Mouse (Mus musculus): ENCODE data around the gene Slc16a13.

Slc16a13 gene

DNA sequence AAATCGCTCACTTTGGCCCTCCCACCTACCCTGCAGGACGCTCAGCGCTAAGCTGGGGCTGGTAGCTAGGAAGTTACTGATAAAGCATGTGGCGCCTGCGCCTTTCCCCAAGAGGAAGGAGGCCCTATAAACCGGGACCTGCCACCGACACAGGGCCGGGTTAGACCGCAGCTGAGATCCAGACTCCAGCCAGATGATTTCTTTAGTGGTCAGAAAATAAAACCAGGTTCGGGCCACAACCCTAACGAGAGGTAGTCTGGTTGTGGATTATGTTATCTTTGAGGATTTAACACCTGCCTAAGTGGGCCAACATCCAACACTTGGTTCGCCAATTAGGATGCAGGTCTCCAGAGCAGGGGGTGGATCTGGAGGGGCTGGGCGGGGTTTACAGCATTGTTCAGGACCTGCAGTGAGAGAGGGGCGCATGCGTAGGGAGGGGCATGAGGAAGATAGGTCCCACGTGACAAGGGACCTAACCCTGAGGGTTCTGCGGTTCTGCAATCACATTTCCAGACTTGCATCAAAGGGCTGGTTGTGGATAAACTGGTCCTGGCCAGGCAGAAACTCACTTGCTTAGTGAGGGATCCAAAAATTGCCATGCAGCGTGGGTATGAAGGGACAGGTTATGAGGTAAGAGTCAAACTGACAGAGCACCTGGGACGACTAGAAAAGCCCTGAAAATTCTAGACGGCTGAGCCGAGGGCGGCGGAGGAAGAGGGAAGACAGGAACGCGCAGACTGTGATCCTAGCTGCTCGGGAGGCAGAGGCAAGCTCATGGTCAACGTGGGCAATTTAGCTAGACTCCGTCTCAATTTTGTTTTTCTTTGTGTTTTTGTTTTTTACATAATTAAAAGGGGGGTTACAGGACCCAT lies at the start of gene Slc16a13:
Gene Slc16a13 (minus strand): TSS at position 334 of the 872 bp plus-strand sequence.
- DNase-seq (ENCODE audit: extremely low read depth, low read depth), result peak; percentile 98

- no peak for DNase-seq (ENCODE audit: extremely low read depth, low read depth)
Measured at GRCm38 (mm10) chr11:70266405-70266804, 45.5 kb upstream of the Slc16a13 start.

GRCm38 (mm10) chr11:70265819-70266218 lies 45.0 kb upstream of the Slc16a13 start:
- DNase-seq (ENCODE audit: extremely low read depth, low read depth), result no peak

DNA sequence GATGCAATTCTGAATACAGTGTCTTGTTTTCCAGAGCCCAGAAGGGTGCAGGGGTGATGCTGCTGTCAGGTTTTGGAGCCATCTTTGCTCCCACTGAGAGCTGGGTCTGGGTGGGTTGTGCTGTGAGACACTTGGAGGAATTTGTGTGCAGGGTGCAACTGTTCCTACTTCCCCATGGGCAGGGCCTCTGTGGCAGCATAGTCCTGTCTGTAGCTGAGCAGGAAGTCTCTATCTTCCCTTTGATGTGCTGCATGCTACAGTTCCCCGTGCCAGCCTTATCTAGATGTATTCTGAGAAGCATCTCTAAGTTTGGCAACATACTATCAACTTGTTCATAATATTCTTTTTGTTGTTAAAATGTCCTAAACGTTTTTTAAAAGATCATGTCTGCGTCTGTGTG lies 44.4 kb upstream of the Slc16a13 start:
- peak; percentile 43 for DNase-seq (ENCODE audit: extremely low read depth, low read depth)

GRCm38 (mm10) chr11:70259035-70259434 lies 38.2 kb upstream of the Slc16a13 start:
- no peak for DNase-seq (ENCODE audit: extremely low read depth, low read depth)

GRCm38 (mm10) chr11:70254931-70255531 lies 34.2 kb upstream of the Slc16a13 start, which contains the start of gene Alox12:
Gene Alox12 (minus strand): TSS chr11:70255353.
- DNase-seq (ENCODE audit: extremely low read depth, low read depth), result no peak

GRCm38 (mm10) chr11:70254337-70254736 lies 33.5 kb upstream of the Slc16a13 start:
- no peak for DNase-seq (ENCODE audit: extremely low read depth, low read depth)

- no peak for DNase-seq (ENCODE audit: extremely low read depth, low read depth)
Measured at GRCm38 (mm10) chr11:70251853-70252252, 31.0 kb upstream of the Slc16a13 start.

- no peak for DNase-seq (ENCODE audit: extremely low read depth, low read depth)
Measured at GRCm38 (mm10) chr11:70250150-70250549, 29.3 kb upstream of the Slc16a13 start.

DNA sequence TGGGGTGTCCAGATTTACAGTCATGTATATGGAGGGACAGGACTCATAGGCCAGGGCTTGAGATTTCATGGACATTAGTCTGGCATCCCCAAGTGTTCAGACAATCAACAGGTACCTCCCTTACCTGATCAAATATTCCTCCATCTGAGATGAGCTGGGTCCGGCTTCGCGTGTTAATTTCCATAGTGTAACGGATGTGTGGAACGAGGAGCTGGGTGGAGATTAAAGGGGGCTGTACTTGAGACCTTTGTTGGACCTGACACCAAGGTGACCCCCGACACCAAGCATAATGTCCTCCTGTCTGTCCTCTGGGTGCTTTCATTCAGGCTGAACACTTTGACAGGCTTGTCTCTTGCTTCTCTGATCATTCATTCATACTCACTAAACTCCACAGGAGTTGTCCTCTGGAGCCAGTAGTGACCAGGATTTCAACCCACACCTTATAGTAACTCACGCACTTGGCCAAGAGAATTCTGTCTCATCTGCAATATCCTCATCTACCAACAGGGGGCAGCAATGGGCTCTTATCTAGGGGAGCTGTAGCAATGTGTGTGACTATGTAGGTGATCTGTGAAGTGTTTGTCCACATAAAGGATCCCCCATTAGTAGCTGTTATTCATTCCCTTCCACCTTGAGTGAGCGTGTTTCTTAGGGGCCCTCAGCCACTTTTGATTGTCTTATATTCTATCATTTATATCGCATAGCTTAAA lies 26.4 kb upstream of the Slc16a13 start:
- DNase-seq (ENCODE audit: extremely low read depth, low read depth), result peak; percentile 45

DNA sequence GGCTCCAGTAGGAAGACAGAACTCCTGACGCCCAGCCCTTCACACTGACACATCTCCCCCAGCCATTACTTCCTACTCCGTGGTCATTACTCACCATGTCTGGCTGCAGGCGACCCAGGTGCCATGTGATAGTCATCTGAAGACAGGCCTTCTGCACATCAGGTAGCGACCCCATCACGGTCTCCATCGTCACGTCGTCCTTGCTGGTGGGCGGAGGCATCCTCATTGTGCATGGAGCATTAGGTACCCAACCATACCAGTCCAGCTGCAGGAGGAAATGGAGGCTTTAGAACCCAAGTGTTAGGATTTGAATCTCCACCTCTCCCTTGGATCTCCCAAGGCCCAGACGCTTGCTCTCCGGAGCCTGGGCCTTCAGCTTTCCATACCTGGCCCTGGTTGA lies 21.7 kb upstream of the Slc16a13 start:
- DNase-seq (ENCODE audit: extremely low read depth, low read depth), result no peak

DNA sequence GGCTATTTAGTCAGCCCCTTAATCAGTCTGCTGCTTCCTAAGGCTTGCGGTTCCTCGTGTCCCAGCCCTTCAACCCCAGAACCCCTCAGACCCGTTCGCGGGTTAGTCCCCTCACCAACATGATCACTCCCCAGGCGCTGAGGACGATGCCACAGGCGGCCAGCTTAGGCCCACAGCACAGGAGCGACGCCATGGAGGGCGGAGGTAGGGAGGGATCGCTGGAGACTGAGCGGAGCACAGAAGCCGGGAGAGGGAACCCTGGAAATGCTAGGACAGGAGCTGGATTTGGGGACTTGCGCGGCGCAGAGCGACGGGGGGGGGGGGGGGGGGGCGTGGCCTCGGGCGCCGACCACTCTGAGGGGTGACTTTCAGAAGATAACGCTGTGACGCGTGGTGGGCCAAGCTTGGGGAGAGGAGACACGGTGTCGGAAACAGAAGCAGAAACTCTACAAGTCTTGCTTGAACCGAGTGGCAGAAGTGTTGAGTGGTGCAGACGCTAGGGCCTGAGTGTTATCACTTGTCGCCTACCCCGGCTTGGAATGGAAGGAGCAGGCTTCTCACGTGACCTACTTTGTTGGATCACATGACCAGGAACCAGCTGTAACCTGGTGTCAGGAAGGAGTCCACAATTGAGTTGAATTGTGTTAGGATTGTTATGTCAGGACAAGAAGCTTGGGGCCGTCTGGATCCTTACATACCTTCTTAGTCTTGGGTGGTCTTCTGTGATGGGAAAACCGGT lies 18.8 kb upstream of the Slc16a13 start, which contains the start of the genes Gm21988 and Rnasek:
Gene Gm21988 (minus strand): TSS at position 290 of the 739 bp plus-strand sequence.
Gene Rnasek (minus strand): TSS at position 302 of the 739 bp plus-strand sequence.
- peak; percentile 81 for DNase-seq (ENCODE audit: extremely low read depth, low read depth)

GRCm38 (mm10) chr11:70238591-70239440 lies 18.0 kb upstream of the Slc16a13 start:
- DNase-seq (ENCODE audit: extremely low read depth, low read depth), result no peak

GRCm38 (mm10) chr11:70237457-70238167 lies 16.7 kb upstream of the Slc16a13 start, which contains the start of gene 0610010K14Rik:
Gene 0610010K14Rik (minus strand): TSS chr11:70237914.
- DNase-seq (ENCODE audit: extremely low read depth, low read depth), result peak; percentile 84

GRCm38 (mm10) chr11:70236717-70237116 lies 15.9 kb upstream of the Slc16a13 start:
- DNase-seq (ENCODE audit: extremely low read depth, low read depth), result no peak

DNA sequence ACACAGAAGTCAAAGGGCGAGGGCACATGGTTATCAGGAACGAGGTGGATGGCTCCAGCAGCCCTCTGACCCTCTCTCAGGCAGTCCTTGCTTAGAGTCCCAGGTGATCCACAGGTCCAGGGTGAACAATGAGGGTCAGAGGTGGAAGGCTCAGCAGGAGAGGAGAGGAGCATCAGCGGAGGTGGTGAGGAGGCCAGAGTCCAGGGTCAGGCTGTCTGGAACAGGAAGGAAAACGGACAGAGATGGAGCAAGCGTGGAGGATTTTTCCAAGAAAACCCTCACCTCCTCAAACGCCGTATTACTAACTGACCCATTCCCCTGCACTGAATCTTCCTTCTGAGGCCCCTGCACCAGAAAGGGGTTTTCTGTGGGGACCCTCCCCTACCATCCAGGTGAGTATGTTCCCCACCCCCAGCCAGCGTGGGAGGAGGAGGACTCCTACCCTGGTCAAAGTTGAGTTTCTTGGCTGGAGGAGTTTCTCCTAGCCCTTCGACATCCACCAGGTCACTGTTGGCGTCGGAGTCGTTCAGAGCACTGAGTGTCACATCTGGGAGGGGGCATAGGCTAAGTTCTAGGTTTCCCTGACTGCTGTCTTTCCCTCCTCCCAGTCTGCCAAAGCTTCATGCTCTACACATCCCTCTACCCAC lies 14.5 kb upstream of the Slc16a13 start:
- no peak for DNase-seq (ENCODE audit: extremely low read depth, low read depth)

DNA sequence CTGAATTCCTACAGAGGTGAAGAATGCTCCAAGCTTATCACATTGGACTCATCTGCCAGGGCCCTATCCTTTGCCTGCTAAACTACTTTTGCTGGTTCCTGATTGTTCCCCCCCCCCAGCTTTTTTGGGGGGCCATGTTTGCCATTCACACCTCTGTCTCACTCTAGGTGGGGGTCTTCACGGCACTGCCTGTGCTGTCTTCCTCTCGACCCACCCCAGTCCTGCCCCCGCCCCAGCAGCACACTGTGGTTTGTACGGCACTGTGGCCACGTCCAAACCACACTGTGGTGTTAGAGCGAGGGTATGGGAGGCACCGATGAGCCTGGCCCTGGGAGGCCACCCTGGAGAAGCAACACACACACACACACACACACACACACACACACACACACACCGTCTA lies 13.6 kb upstream of the Slc16a13 start:
- no peak for DNase-seq (ENCODE audit: extremely low read depth, low read depth)

DNA sequence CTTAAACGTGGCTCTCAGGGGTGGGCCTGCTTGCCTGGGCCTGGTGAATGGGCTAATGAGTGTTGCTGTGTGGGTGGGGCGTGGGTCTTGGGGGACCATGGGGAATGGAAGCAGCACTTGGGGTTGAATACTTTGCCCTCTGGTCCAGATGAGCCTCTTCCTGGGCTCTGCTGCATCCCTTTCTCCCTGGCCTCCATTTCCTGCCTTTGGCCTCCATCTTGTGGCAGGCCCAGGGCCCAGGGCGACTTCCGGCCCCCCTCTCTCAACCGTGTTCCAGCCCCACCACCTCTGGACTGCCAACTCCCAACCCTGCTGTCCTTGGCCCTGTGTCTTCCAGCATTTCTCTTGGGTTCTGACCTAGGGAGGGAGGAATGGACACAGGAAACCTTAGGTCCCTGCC lies 13.2 kb upstream of the Slc16a13 start:
- DNase-seq (ENCODE audit: extremely low read depth, low read depth), result no peak

- DNase-seq (ENCODE audit: extremely low read depth, low read depth), result no peak
Measured at GRCm38 (mm10) chr11:70233016-70233415, 12.2 kb upstream of the Slc16a13 start.

Measured in MEL-GATA-1-ER (cell line).